Mouse (Mus musculus) E14TG2a.4 (cell line): ENCODE measurements around the gene Osmr.

Experiments
- CTCF ChIP-seq: conservative IDR thresholded peaks from 2 replicates; pipeline ENCODE4 v1.5.1; 2014; ENCODE audit warnings: low read length
- NANOG ChIP-seq: IDR thresholded peaks from 2 replicates; pipeline ENCODE4 v1.6.1; 2014; ENCODE audit warnings: borderline replicate concordance, low read length, mixed read lengths
- POU5F1 ChIP-seq: IDR thresholded peaks from 2 replicates; pipeline ENCODE4 v1.6.1; 2014; ENCODE audit warnings: low read length, borderline replicate concordance

DNA sequence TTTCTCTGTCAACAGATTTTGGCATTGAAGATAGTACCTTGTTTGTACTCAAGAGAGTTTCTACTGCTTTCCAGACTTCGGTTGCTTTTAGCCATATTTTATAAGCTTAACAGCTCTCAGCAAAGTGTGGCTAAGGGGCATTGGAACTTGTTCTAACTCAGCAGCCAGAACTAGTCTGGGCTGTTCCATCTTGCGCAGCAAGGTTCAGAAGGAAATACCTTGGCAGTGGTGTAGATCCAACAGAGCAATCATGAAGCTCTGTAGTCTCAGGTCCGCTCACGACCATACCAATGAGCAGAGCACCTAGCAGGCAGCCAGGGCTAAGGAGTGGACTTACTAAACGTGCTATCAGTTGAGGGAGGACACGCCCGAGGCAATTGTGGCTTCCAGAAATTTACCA is 15.0 kb downstream of the Osmr start:
- TF ChIP-seq CTCF, result no peak
- no peak for TF ChIP-seq POU5F1
- TF ChIP-seq NANOG, result no peak
